Mouse (Mus musculus) stomach, embryonic 15.5 days (tissue): ENCODE data around the gene Olfr452. TPM values are rescaled to one million over a fixed set of nuclear protein-coding genes. Genes with fewer than 3 reads are reported as not detected.

Experiments used
- polyA plus RNA-seq: library from polyadenylated mRNA; unstranded; fragments of >200 nt; fragmentation: Nextera tagmentation; extraction: Ambion mirVana; gene quantifications from 2 replicates; pipeline ENCODE4 v1.2.1, GENCODE M21; 2015

The Olfr452 gene
- polyA plus RNA-seq, 1 experiment from 2014 or later = not detected

Other genes with a start within 250 kb of the Olfr452 start
- gene Olfr455, start 237.5 kb upstream of the Olfr452 start, polyA plus RNA-seq = 0.09 TPM in 1 of 2 replicates, not detected in the other
- not detected in 2 replicates for gene Tcaf3, start 187.4 kb upstream of the Olfr452 start, polyA plus RNA-seq
- 9.5 and 11.9 TPM in 2 replicates for gene Tcaf2, start 139.8 kb upstream of the Olfr452 start, polyA plus RNA-seq
- gene Tcaf1, start 75.0 kb upstream of the Olfr452 start, polyA plus RNA-seq = 65.7 and 68.9 TPM in 2 replicates
- gene Olfr453, start 45.7 kb upstream of the Olfr452 start, polyA plus RNA-seq = not detected in 2 replicates
- gene Olfr38, start 28.7 kb upstream of the Olfr452 start, polyA plus RNA-seq = not detected in 2 replicates
- not detected in 2 replicates for gene Olfr450, start 26.8 kb downstream of the Olfr452 start, polyA plus RNA-seq
- gene Olfr449, start 49.3 kb downstream of the Olfr452 start, polyA plus RNA-seq = not detected in 2 replicates
- gene Olfr448, start 105.3 kb downstream of the Olfr452 start, polyA plus RNA-seq = not detected in 2 replicates
- not detected in 2 replicates for gene Olfr447, start 123.8 kb downstream of the Olfr452 start, polyA plus RNA-seq
- not detected in 2 replicates for gene Olfr446, start 136.3 kb downstream of the Olfr452 start, polyA plus RNA-seq
- gene Olfr444, start 164.0 kb downstream of the Olfr452 start, polyA plus RNA-seq = not detected in 2 replicates